Mouse (Mus musculus) olfactory bulb, adult 2 months (tissue): ENCODE measurements at regions not wholly inside any gene's neighbourhood (a gene's known extent, or its start where the extent isn't known, plus 50 kb on each side); places are given as distances from the start of the nearest gene placed in this dataset.

Experiments used
- CTCF ChIP-seq: fragments of 200-500 bp; IDR thresholded peaks from 2 replicates; pipeline ENCODE4 v1.5.1; 2012; ENCODE audit warnings: low read depth, mild to moderate bottlenecking, low read length, moderate library complexity; ENCODE audit not compliant: insufficient read depth
- POLR2A ChIP-seq: fragments of 200-500 bp; IDR thresholded peaks from 2 replicates; pipeline ENCODE4 v1.6.1; 2012; ENCODE audit warnings: mild to moderate bottlenecking, low read depth, low read length, moderate library complexity; ENCODE audit not compliant: insufficient read depth

DNA sequence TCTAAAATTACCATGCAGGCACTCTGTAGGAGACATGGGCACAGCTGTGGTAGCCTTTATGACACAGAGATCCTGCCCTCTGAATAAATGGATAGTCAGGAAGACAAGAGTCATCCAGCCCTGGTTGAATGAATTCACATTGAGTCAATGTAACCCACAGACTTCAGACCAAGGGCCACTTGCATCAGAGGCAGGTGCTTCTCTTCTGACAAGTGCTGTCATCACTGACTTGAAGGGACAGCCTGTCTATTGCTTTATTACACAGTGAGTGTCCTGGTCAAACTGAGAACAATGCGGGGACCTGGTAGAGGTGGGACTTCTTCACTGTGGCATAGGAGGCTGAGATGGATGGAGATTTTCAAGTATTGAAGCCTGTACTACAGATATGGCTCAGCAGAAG is 230.1 kb downstream of the Lyplal1 start:
- no peak for TF ChIP-seq POLR2A
- TF ChIP-seq CTCF, result no peak
